ENCODE assay signal across 20 mouse cellular contexts in genomic region chr5:134168033-134168432, GRCm38 (mm10).
"Had no signal": no experiment of that assay in that cellular context is flagged by ENCODE, and none has a peak within 500 bp of the region (broad histone marks: within the 10 kb centered on the region; RNA-seq: fewer than 3 reads in every experiment).

No protein-coding gene starts in this region.

- H3K9ac ChIP-seq: limb, embryonic 13.5 days; liver, embryonic 12.5 days; liver, embryonic 15.5 days; lung, embryonic 15.5 days; midbrain, embryonic 13.5 days had no signal

- DNase-seq: layer of hippocampus, adult 9-11 months; liver; lung, adult 18-20 months; lung, postnatal 10 days; lung, postnatal 36 days; thymus, adult 2 months; thymus, postnatal 14 days; thymus, postnatal 4 days had no signal

- H3K27ac ChIP-seq: layer of hippocampus, adult 2 months; limb, embryonic 10.5 days; limb, embryonic 13.5 days; liver, embryonic 12.5 days; liver, embryonic 15.5 days; lung, embryonic 15.5 days; midbrain, embryonic 10.5 days; midbrain, embryonic 13.5 days; stomach, postnatal 0 days had no signal

- H3K27me3 ChIP-seq: limb, embryonic 13.5 days; liver, embryonic 12.5 days; liver, embryonic 15.5 days; lung, embryonic 15.5 days; megakaryocyte, embryonic 14.5 days; midbrain, embryonic 13.5 days had no signal

- H3K4me3 ChIP-seq: layer of hippocampus, adult 2 months; limb, embryonic 10.5 days; limb, embryonic 13.5 days; liver, embryonic 12.5 days; liver, embryonic 15.5 days; lung, embryonic 15.5 days; megakaryocyte, embryonic 14.5 days; midbrain, embryonic 10.5 days; midbrain, embryonic 13.5 days had no signal

- H3K4me1 ChIP-seq: limb, embryonic 10.5 days; liver, embryonic 15.5 days had no signal

- H3K9me3 ChIP-seq: limb, embryonic 10.5 days; limb, embryonic 13.5 days; liver, embryonic 12.5 days; liver, embryonic 15.5 days; lung, embryonic 15.5 days; megakaryocyte, embryonic 14.5 days; midbrain, embryonic 10.5 days; midbrain, embryonic 13.5 days had no signal

- ATAC-seq: intestine, postnatal 0 days; liver, embryonic 12.5 days; midbrain, embryonic 13.5 days; midbrain, embryonic 16.5 days had no signal

- H3K4me2 ChIP-seq: limb, embryonic 13.5 days; liver, embryonic 12.5 days; liver, embryonic 15.5 days; lung, embryonic 15.5 days; midbrain, embryonic 13.5 days had no signal
